Mouse (Mus musculus) C2C12 (cell line): Measurements from ENCODE around the gene Sun5. TPM values are rescaled to one million over a fixed set of nuclear protein-coding genes. Genes with fewer than 3 reads are reported as not detected.
"Not testable (repeated sequence)": the region's sequence is repeated elsewhere in the genome, so short reads cannot be mapped to it uniquely, and the experiment has no call there.

ENCODE experiments used
- H3K27me3 ChIP-seq: one replicate; pipeline ENCODE4 v1.6.1; 2011; ENCODE audit not compliant: control insufficient read depth, insufficient read depth, insufficient read length
- H3K36me3 ChIP-seq: one replicate; pipeline ENCODE4 v1.6.1; 2011; ENCODE audit not compliant: control insufficient read depth, insufficient read depth
- H3K4me3 ChIP-seq: one replicate; pipeline ENCODE4 v1.5.1; 2011; ENCODE audit warnings: mild to moderate bottlenecking, control low read depth; ENCODE audit not compliant: poor library complexity, insufficient read depth, severe bottlenecking
- H3K79me2 ChIP-seq: one replicate; pipeline ENCODE4 v1.6.1; 2011; ENCODE audit not compliant: control insufficient read depth, insufficient read depth
- H3K79me3 ChIP-seq: one replicate; pipeline ENCODE4 v1.6.1; 2011; ENCODE audit warnings: low read depth, control low read depth
- H3ac ChIP-seq: one replicate; pipeline ENCODE3; 2011; ENCODE audit warnings: low read depth; ENCODE audit not compliant: control insufficient read depth, insufficient read length
- CEBPB ChIP-seq: IDR thresholded peaks from one replicate; pipeline ENCODE4 v1.6.1; 2011; ENCODE audit warnings: low read depth, mild to moderate bottlenecking, control low read depth, moderate library complexity
- CTCF ChIP-seq: IDR thresholded peaks from one replicate; pipeline ENCODE4 v1.5.1; 2011; ENCODE audit not compliant: control insufficient read depth, insufficient read depth, insufficient read length
- FOSL1 ChIP-seq: IDR thresholded peaks from one replicate; pipeline ENCODE4 v1.8.0; 2011; ENCODE audit warnings: mild to moderate bottlenecking, low read length; ENCODE audit not compliant: poor library complexity, insufficient read depth, severe bottlenecking
- MAX ChIP-seq: IDR thresholded peaks from one replicate; pipeline ENCODE4 v1.6.1; 2011; ENCODE audit warnings: mild to moderate bottlenecking, control low read depth
- MYOD1 ChIP-seq: IDR thresholded peaks from one replicate; pipeline ENCODE4 v1.6.1; 2011; ENCODE audit warnings: low read depth; ENCODE audit not compliant: control insufficient read depth, insufficient read length
- MYOG ChIP-seq: IDR thresholded peaks from one replicate; pipeline ENCODE4 v1.6.1; 2011; ENCODE audit not compliant: control insufficient read depth, insufficient read length; ENCODE audit errors: extremely low read depth
- USF1 ChIP-seq: IDR thresholded peaks from one replicate; pipeline ENCODE4 v1.6.1; 2011; ENCODE audit warnings: low read depth, mild to moderate bottlenecking, control low read depth, moderate library complexity
- polyA plus RNA-seq: library from polyadenylated mRNA; unstranded; fragments of >200 nt; fragmentation: generic; extraction: Trizol; gene quantifications from one replicate; pipeline ENCODE4 v1.2.1, GENCODE M21; 2012; ENCODE audit warnings: missing spikeins

The Sun5 gene
- polyA plus RNA-seq, 1 experiment, result not detected

DNA sequence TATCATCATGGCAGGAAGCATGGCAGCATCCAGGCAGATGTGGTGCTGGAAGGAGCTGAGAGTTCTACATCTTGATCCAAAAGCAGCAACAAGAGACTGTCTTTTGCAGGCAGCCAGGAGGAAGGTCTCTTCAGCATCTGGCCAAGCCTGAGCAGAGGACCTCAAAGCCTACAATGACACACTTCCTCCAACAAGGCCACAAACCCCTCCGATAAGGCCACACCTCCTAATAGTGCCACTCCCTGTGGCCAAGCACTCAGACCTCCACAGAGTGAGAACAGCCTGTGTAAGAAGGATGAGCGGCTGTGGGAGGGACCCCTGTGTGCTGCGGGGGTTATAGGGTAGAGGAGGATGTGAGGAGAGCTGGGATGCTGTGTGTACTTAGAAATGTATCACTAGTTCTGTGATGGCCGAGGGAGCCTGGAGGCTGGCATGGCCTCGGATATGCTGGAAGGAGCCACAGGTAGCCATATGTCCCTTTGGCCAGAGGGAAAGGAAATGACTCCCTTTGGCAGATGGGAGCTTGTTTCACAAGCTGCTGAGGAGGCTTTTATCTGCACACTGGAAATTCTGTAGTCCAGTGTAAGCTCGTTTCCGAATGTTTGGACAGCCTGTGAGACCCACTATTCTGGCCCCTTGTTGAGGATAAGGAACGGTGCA lies 43.6 kb downstream of the Sun5 start:
- Histone ChIP-seq H3ac (no peak overlapping the region), H3K79me2 (no peaks in the 10 kb centered on the region), H3K27me3 (peaks cover 18% of the 10 kb centered on the region), H3K79me3 (no peaks in the 10 kb centered on the region), H3K36me3 (no peaks in the 10 kb centered on the region), H3K4me3 (no peak overlapping the region)
- TF ChIP-seq FOSL1 (no peak), MYOG (no peak), MAX (no peak), MYOD1 (no peak), CTCF (no peak), USF1 (no peak), CEBPB (no peak)

DNA sequence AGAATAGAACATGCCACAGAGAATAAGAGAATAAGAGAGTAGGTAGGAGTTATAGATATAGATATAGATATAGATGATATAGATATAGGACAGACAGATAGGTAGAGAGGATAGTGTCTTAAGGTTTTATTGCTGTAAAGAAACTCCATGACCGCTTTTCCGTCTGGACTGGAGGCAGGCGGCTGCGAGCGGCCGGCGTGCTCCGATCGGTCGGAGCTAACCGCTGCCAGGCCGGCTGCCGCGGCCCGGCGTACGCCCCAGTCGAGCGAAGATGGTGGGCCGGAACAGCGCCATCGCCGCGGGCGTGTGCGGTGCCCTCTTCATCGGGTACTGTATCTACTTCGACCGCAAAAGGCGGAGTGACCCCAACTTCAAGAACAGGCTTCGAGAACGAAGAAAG lies 45.0 kb downstream of the Sun5 start:
- not testable (repeated sequence) for H3ac ChIP-seq, H3K36me3 ChIP-seq, H3K79me3 ChIP-seq, H3K79me2 ChIP-seq, H3K27me3 ChIP-seq, H3K4me3 ChIP-seq

DNA sequence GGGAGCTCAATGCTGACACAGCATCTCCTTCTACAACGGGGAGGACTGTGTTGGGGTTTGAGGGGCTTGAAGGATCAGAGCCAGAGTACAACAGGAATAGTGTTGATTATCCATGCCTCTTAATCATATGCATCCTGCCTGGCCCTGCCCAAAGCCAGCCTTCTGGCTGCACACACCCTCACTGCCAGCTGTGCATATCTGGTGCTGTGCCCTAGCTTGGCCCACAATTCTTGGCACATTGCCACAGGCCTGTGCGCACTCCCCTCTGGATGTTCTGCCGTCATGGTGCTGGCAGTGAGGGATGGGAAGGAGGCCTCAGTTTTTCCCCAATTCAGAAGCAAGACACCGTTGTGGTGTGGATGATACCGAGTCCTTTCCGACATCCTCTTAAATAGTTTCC lies 46.3 kb downstream of the Sun5 start:
- Histone ChIP-seq H3K79me2 (no peaks in the 10 kb centered on the region), H3K4me3 (no peak overlapping the region), H3K36me3 (no peaks in the 10 kb centered on the region), H3ac (no peak overlapping the region), H3K27me3 (peaks cover 4% of the 10 kb centered on the region), H3K79me3 (no peaks in the 10 kb centered on the region)
- TF ChIP-seq USF1, result no peak
- no peak for TF ChIP-seq MYOG
- TF ChIP-seq CTCF, result no peak
- no peak for TF ChIP-seq CEBPB
- TF ChIP-seq MYOD1, result no peak
- no peak for TF ChIP-seq FOSL1
- no peak for TF ChIP-seq MAX

DNA sequence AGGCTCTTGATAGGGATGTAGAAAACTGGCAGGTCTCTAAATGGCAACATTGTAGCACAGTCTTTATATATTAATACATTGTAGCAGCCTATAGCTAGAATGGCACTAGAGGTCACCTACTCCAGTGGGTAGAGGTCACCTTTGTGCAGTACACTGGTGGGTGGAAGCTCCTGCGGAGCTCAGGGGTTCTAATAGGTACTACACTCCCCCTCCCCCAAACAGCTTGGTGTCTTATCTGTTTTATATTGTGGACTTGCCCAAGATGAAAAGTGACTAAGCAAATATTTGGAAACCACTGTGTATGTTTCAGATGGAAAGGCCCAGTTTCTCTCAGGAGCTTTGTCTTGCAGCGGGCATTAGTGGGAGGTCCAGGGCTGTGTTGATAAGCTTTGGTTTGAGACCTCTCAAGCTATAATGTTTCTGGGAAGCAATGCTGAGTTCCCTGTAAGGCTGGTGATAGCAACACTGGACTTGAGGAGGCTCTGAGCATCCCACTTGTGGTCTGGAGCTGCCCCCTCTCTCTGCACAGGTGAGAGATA lies 48.8 kb downstream of the Sun5 start:
- Histone ChIP-seq H3K27me3 (peaks cover 4% of the 10 kb centered on the region), H3ac (no peak overlapping the region), H3K36me3 (no peaks in the 10 kb centered on the region), H3K79me3 (no peaks in the 10 kb centered on the region), H3K4me3 (no peak overlapping the region), H3K79me2 (no peaks in the 10 kb centered on the region)
- TF ChIP-seq USF1 (no peak), CEBPB (no peak), MYOG (no peak), CTCF (no peak), FOSL1 (no peak), MAX (no peak), MYOD1 (no peak)

DNA sequence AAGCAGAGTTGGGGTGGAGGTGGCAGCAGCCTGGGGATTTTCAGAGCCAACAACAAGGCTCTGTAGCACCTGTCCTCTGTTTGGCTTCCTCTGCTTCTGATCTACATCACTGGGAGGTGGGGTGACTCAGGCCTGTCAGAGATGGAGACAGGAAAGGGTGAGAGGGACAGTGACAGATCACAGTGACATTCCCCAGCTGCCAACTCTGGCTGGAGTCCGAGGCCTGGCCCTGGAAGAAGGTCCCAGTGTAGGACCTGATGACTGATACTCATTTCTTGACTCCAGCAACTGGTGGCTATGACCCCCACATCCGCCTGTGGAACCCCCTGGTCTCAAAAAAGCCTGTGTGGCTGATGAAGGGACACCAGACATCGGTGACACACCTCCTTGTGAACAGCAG lies 61.0 kb downstream of the Sun5 start:
- H3K4me3 ChIP-seq, result no peak overlapping the region
- H3ac ChIP-seq, result no peak overlapping the region
- peaks cover 26% of the 10 kb centered on the region for H3K27me3 ChIP-seq
- H3K79me2 ChIP-seq, result no peaks in the 10 kb centered on the region
- no peaks in the 10 kb centered on the region for H3K36me3 ChIP-seq
- TF ChIP-seq FOSL1 (no peak), CTCF (no peak), CEBPB (no peak), MAX (no peak), MYOG (no peak), MYOD1 (no peak), USF1 (no peak)
- no peaks in the 10 kb centered on the region for H3K79me3 ChIP-seq

DNA sequence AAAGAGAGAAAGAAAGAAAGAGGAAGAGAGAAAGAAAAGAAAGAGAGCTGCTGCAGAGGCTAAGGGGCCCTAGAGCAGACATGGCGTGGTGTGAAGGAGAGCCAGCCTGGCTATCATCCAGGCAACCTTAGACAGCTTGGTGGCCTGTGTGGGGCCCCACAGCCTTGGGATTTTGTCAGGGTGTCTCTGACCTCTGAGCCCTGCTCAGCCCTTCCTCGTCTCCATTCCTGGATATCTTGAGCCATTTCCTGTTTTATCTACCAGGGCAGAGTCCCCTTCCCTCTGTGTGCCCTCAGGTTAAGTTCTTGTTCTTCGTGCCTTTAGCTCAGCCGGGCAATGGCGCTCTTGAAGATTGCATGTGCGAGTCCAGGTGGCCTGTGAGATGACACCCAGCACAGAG lies 62.0 kb downstream of the Sun5 start:
- Histone ChIP-seq H3K36me3 (no peaks in the 10 kb centered on the region), H3K27me3 (peaks cover 22% of the 10 kb centered on the region)
- TF ChIP-seq CEBPB (no peak), MYOG (no peak), USF1 (no peak), MYOD1 (no peak), MAX (no peak), FOSL1 (no peak), CTCF (no peak)

More for the DNA sequence above, 62.0 kb downstream of the Sun5 start:
- Histone ChIP-seq H3K4me3 (no peak overlapping the region), H3ac (no peak overlapping the region), H3K79me2 (no peaks in the 10 kb centered on the region), H3K79me3 (no peaks in the 10 kb centered on the region)
